Mouse (Mus musculus): ENCODE results near the gene Grap2.

Grap2 gene

DNA sequence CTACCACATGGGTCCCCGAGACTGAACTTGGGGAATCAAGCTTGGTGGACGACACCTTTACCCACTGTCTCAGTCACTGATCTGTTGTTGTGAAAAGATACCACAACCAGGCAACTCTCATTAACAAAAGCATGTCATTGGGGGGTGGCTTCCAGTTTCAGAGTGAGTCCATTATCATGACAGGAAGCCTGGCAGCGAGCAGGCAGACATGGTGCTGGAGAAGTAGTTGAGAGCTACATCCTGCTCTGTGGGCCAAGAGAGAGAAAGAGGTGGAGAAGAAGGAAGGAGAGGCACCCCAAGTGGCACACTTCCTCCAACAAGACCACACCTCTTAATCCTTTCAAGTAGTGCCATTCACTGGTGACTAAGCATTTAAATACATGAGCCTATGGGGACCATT lies 67.5 kb downstream of the Grap2 start:
- no peak for DNase-seq

DNA sequence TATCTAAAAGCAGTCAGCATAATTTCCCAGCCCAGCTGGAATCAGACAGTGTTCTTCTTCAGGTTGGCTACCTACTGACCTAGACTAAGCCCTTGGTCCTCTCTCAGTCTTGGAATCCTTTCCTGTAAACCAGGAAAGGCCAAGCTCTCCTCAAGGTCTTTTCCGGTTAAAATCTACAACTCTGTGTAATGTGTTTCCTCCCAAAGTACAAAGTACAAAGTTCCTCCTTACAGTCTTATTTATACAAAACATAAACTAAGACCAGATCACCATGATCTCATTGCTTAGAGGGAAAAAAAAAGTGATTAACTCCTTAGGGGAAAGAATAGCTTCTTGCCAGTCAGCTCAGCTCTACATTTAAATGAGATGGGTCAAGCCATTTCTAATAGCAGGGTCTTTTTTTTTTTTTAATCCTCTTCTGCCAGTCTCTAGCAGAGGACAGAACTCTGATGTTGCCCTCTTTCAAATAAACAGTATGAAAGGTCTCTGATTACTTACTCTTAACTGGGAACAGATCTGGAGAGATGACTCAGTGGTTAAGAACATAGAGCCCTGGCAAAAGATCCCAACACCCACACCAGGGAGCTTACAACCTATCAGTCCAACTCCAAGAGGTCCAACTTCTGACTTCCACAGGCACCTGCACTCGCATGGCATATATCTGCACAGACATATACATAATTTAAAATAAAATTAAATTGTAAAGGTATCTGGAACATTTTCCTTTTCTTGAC lies 69.5 kb downstream of the Grap2 start:
- DNase-seq, result no peak

- DNase-seq, result no peak
Measured at GRCm38 (mm10) chr15:80645006-80645797, 72.8 kb downstream of the Grap2 start.

GRCm38 (mm10) chr15:80648977-80649606 lies 76.7 kb downstream of the Grap2 start:
- peak; percentile 59 for DNase-seq

GRCm38 (mm10) chr15:80650412-80650811 lies 78.0 kb downstream of the Grap2 start:
- peak; percentile 40 for DNase-seq

- no peak for DNase-seq
Measured at GRCm38 (mm10) chr15:80653865-80654264, 81.5 kb downstream of the Grap2 start.

GRCm38 (mm10) chr15:80658815-80659471 lies 86.5 kb downstream of the Grap2 start:
- peak; percentile 67 for DNase-seq

DNA sequence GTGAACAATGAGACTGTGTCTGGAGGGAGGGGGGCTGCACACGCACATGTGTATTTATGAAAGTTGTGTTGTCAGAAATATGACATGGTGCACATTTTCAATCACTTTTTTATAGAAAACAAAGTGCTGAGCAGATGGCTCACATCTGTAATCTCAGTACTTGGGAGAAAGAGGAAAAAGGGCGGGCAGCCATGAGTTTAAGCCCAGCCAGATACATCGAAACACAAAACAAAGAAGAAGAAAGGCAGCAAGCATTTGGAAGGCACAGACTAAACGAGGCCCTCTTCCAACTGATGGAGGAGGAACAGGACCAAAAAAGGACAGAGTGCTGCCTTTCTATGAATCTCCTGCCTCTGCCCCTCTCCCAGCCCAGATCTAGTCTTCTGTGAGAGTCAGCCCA lies 88.6 kb downstream of the Grap2 start:
- no peak for DNase-seq

GRCm38 (mm10) chr15:80664444-80664843 lies 92.0 kb downstream of the Grap2 start:
- no peak for DNase-seq

GRCm38 (mm10) chr15:80671295-80672252 lies 99.2 kb downstream of the Grap2 start, which contains the start of gene Fam83f:
Gene Fam83f (plus strand): TSS chr15:80671847.
- DNase-seq, result no peak

GRCm38 (mm10) chr15:80672810-80673209 lies 100.4 kb downstream of the Grap2 start:
- peak; percentile 71 for DNase-seq

DNA sequence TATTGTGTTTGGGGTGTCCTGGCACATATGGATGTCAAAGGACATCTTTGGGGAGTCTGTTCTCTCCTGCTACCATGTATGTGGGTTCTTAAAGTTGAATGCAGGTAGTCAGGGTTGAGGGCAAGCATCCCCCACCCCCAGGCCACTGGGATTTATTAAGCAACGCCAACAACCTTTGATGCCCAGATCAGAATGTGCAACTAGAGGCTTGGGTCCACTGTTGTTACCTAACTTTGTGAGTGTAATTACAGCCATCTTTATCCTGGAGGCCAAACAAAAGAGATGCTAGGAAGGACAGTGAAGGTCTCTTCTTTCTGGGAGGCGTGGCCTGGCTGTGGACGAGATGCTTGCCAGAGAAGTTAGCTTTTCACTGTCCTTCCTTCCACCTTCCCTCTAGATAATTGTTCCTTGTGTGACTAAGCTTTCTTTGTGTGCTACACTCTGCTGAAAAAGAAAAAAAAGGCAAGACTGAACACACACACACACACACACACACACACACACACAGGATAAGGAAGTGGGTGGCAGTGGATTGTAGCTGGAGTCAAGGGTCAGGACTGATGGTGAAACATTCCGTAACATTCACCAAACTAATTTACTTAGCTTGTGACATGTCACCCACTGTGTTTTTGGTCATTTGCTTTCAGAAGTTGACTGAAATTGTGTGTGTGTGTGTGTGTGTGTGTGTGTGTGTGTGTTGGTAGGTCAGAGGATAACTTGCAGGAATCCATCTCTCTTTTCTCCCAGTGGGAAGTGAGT lies 101.1 kb downstream of the Grap2 start:
- no peak for DNase-seq

GRCm38 (mm10) chr15:80674700-80675099 lies 102.3 kb downstream of the Grap2 start:
- DNase-seq, result no peak

GRCm38 (mm10) chr15:80679515-80680215 lies 107.3 kb downstream of the Grap2 start:
- peak; percentile 64 for DNase-seq

GRCm38 (mm10) chr15:80680347-80681030 lies 108.1 kb downstream of the Grap2 start:
- DNase-seq, result no peak

- no peak for DNase-seq
Measured at GRCm38 (mm10) chr15:80681466-80681881, 109.1 kb downstream of the Grap2 start.

GRCm38 (mm10) chr15:80682343-80682742 lies 109.9 kb downstream of the Grap2 start:
- no peak for DNase-seq

DNA sequence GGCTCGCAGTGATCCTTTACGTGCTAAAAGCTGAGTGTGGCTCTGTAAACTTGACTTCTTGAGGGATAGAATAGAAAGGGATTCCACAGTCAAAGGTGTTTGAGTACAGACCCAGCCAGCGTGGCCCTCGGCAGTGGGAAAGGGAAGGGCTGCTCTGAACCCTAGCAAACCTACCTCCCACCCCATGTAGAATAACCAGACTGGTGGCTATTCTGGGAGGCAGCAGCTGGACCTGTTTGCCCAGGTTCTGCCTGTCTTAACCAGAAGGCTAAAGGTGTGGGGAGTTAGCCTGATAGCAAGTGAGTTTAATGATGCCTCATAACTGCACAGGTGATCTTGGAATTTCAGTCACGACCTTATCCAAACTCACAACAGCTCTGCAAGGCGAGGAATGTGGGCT lies 110.8 kb downstream of the Grap2 start:
- no peak for DNase-seq

- DNase-seq, result no peak
Measured at GRCm38 (mm10) chr15:80683990-80684389, 111.6 kb downstream of the Grap2 start.

Data from right cerebral cortex, adult 18-20 months (tissue).